Mouse (Mus musculus): ENCODE measurements around the gene H2al1f. TPM values are rescaled to one million over a fixed set of nuclear protein-coding genes. Genes with fewer than 3 reads are reported as not detected.

H2al1f gene
- polyA plus RNA-seq, 1 experiment, result not detected

Other genes with a start within 250 kb of the H2al1f start
- not detected in 2 replicates for gene H2al1a, start 15.9 kb upstream of the H2al1f start, polyA plus RNA-seq (2012; rRNA removed)
- not detected in 2 replicates for gene H2al1b, start 12.7 kb upstream of the H2al1f start, polyA plus RNA-seq (2012; rRNA removed)
- gene H2al1c, start 9.5 kb upstream of the H2al1f start, polyA plus RNA-seq (2012; rRNA removed), result not detected in 2 replicates
- not detected in 2 replicates for gene H2al1d, start 6.3 kb upstream of the H2al1f start, polyA plus RNA-seq (2012; rRNA removed)
- not detected in 2 replicates for gene H2al1e, start 3.2 kb upstream of the H2al1f start, polyA plus RNA-seq (2012; rRNA removed)
- not detected in 2 replicates for gene H2al1g, start 3.1 kb downstream of the H2al1f start, polyA plus RNA-seq (2012; rRNA removed)
- gene H2al1h, start 6.3 kb downstream of the H2al1f start, polyA plus RNA-seq (2012; rRNA removed), result not detected in 2 replicates
- not detected in 2 replicates for gene H2al1i, start 9.5 kb downstream of the H2al1f start, polyA plus RNA-seq (2012; rRNA removed)
- gene H2al1j, start 12.7 kb downstream of the H2al1f start, polyA plus RNA-seq (2012; rRNA removed), result not detected in 2 replicates